Mouse (Mus musculus) intestine, embryonic 14.5 days (tissue): Measurements from ENCODE around the gene Olfr935. TPM values are rescaled to one million over a fixed set of nuclear protein-coding genes. Genes with fewer than 3 reads are reported as not detected.

Experiments
- ATAC-seq: fragments of 200-750 bp; cut with Nextera tagmentation; replicated peaks from 2 replicates; pipeline ENCODE4 v1.8.0; 2017; ENCODE audit warnings: low read depth, moderate number of reproducible peaks, moderate TSS enrichment, moderate library complexity; ENCODE audit not compliant: low FRiP score, low TSS enrichment
- DNase-seq: peaks from one replicate; pipeline ENCODE4 v3.0.0-alpha.2; 2018; ENCODE audit warnings: low spot score
- H3K27ac ChIP-seq: fragments of 300-500 bp; sonication (generic); 2 replicates; pipeline ENCODE4 v1.5.1; 2014; ENCODE audit warnings: low read depth, mild to moderate bottlenecking, control low read depth
- H3K27me3 ChIP-seq: fragments of 300-500 bp; sonication (generic); replicated peaks from 2 replicates; pipeline ENCODE4 v1.6.1; 2014; ENCODE audit warnings: low read length, control low read depth; ENCODE audit not compliant: control insufficient read depth, insufficient read depth
- H3K36me3 ChIP-seq: fragments of 300-500 bp; sonication (generic); 2 replicates; pipeline ENCODE4 v1.6.1; 2014; ENCODE audit warnings: low read length, control low read depth; ENCODE audit not compliant: control insufficient read depth, insufficient read depth
- H3K4me1 ChIP-seq: fragments of 300-500 bp; sonication (generic); replicated peaks from 2 replicates; pipeline ENCODE4 v1.6.1; 2014; ENCODE audit warnings: low read length, control low read depth, mixed read lengths; ENCODE audit not compliant: control insufficient read depth, insufficient read depth
- H3K4me2 ChIP-seq: fragments of 300-500 bp; sonication (generic); 2 replicates; pipeline ENCODE4 v1.6.1; 2014; ENCODE audit warnings: low read length
- H3K4me3 ChIP-seq: fragments of 300-500 bp; sonication (generic); 2 replicates; pipeline ENCODE4 v1.5.1; 2014; ENCODE audit warnings: low read depth, low read length, control low read depth, mixed read lengths
- H3K9ac ChIP-seq: fragments of 300-500 bp; sonication (generic); 2 replicates; pipeline ENCODE4 v1.6.1; 2014; ENCODE audit warnings: mild to moderate bottlenecking, low read length
- H3K9me3 ChIP-seq: fragments of 300-500 bp; sonication (generic); 2 replicates; pipeline ENCODE4 v1.6.1; 2016; ENCODE audit warnings: low read length, control low read depth; ENCODE audit not compliant: control insufficient read depth
- WGBS: fragments of 180-500 bp; shearing (Covaris S2); extraction: QIAGEN DNeasy Blood & Tissue Kit; methylation state at CpG from one replicate; pipeline ENCODE4 v1.1.7; 2014; 5-methylcytosine and 5-hydroxymethylcytosine counted together
- microRNA-seq: library from miRNA; unstranded; fragments of <30 nt; microRNA quantifications from one replicate; pipeline ENCODE4, GENCODE M21; 2016
- polyA plus RNA-seq: library from polyadenylated mRNA; unstranded; fragments of >200 nt; fragmentation: Nextera tagmentation; extraction: Ambion mirVana; gene quantifications from 2 replicates; pipeline ENCODE4 v1.2.1, GENCODE M21; 2014

The Olfr935 gene
- not detected in 2 replicates for polyA plus RNA-seq

- WGBS, result 73% methylated on average over 2 of the region's 2 CpGs
Observed at GRCm38 (mm10) chr9:38999583-38999982, at the start of gene Olfr935. Gene Olfr935 (minus strand): TSS chr9:38999683.

GRCm38 (mm10) chr9:39023277-39023676 is 23.8 kb upstream of the Olfr935 start, which contains the start of gene Olfr146:
Gene Olfr146 (minus strand): TSS chr9:39023377.
- H3K27ac ChIP-seq, result no peak within 1 kb of the TSS
- DNase-seq (no peak), ATAC-seq (no peak)
- H3K4me3 ChIP-seq, result no peak within 1 kb of the TSS
- H3K9me3 ChIP-seq, result no peaks in the 10 kb centered on the region
- H3K9ac ChIP-seq, result no peak within 1 kb of the TSS
- H3K4me1 ChIP-seq, result no peaks in the 10 kb centered on the region
- no peaks in the 10 kb centered on the region for H3K27me3 ChIP-seq
- no peaks in the 10 kb centered on the region for H3K36me3 ChIP-seq
- no peak within 1 kb of the TSS for H3K4me2 ChIP-seq
- 85% methylated on average over 1 of the region's 1 CpGs for WGBS

More at GRCm38 (mm10) chr9:38999583-38999982, at the start of gene Olfr935:
- H3K27ac ChIP-seq, result no peak within 1 kb of the TSS
- H3K9ac ChIP-seq, result no peak within 1 kb of the TSS
- no peaks in the 10 kb centered on the region for H3K4me1 ChIP-seq
- no peaks in the 10 kb centered on the region for H3K36me3 ChIP-seq
- H3K27me3 ChIP-seq, result no peaks in the 10 kb centered on the region
- no peak within 1 kb of the TSS for H3K4me3 ChIP-seq
- ATAC-seq, result no peak
- no peak for DNase-seq
- H3K9me3 ChIP-seq, result no peaks in the 10 kb centered on the region
- H3K4me2 ChIP-seq, result no peak within 1 kb of the TSS

- Histone ChIP-seq H3K4me1 (no peaks in the 10 kb centered on the region), H3K36me3 (no peaks in the 10 kb centered on the region), H3K9ac (no peak within 1 kb of the TSS), H3K4me3 (no peak within 1 kb of the TSS), H3K9me3 (no peaks in the 10 kb centered on the region), H3K4me2 (no peak within 1 kb of the TSS), H3K27me3 (no peaks in the 10 kb centered on the region), H3K27ac (no peak within 1 kb of the TSS)
- DNase-seq (no peak), ATAC-seq (no peak)
- 97% methylated on average over 2 of the region's 2 CpGs for WGBS
Observed at GRCm38 (mm10) chr9:38988215-38988614, 11.3 kb downstream of the Olfr935 start, which contains the start of gene Olfr934. Gene Olfr934 (minus strand): TSS chr9:38988315.

- Histone ChIP-seq H3K27me3 (no peaks in the 10 kb centered on the region), H3K9ac (no peak within 1 kb of the TSS), H3K4me1 (no peaks in the 10 kb centered on the region), H3K9me3 (no peaks in the 10 kb centered on the region), H3K4me3 (no peak within 1 kb of the TSS), H3K36me3 (no peaks in the 10 kb centered on the region), H3K27ac (no peak within 1 kb of the TSS), H3K4me2 (no peak within 1 kb of the TSS)
- WGBS, result 81% methylated on average over 4 of the region's 4 CpGs
- DNase-seq (no peak), ATAC-seq (no peak)
Observed at GRCm38 (mm10) chr9:38972013-38972412, 27.5 kb downstream of the Olfr935 start, which contains the start of gene Olfr933. Gene Olfr933 (plus strand): TSS chr9:38972313.

GRCm38 (mm10) chr9:38954124-38954416 is 45.4 kb downstream of the Olfr935 start:
- Histone ChIP-seq H3K27me3 (no peaks in the 10 kb centered on the region), H3K9ac (no peak overlapping the region), H3K36me3 (no peaks in the 10 kb centered on the region), H3K27ac (no peak overlapping the region), H3K4me2 (no peak overlapping the region), H3K4me3 (no peak overlapping the region), H3K9me3 (no peaks in the 10 kb centered on the region), H3K4me1 (no peaks in the 10 kb centered on the region)
- DNase-seq, result no peak
- no peak for ATAC-seq
- 74% methylated on average over 4 of the region's 4 CpGs for WGBS

GRCm38 (mm10) chr9:38953401-38954123 is 45.9 kb downstream of the Olfr935 start:
- H3K36me3 ChIP-seq, result no peaks in the 10 kb centered on the region
- ATAC-seq (no peak), DNase-seq (no peak)
- H3K27ac ChIP-seq, result no peak overlapping the region
- no peaks in the 10 kb centered on the region for H3K9me3 ChIP-seq
- H3K4me3 ChIP-seq, result no peak overlapping the region
- H3K4me1 ChIP-seq, result no peaks in the 10 kb centered on the region
- no peak overlapping the region for H3K9ac ChIP-seq
- 45% methylated on average over 7 of the region's 7 CpGs for WGBS
- no peaks in the 10 kb centered on the region for H3K27me3 ChIP-seq
- no peak overlapping the region for H3K4me2 ChIP-seq

Small RNA genes lying within 50 kb of the gene (microRNA-seq; reads per million reads assigned to microRNA genes)
- gene Gm25529, result not detected

Other genes with a start within 250 kb of the Olfr935 start
- gene Olfr920, start 247.4 kb downstream of the Olfr935 start, polyA plus RNA-seq, result 0.05 TPM in 2 replicates
- not detected in 2 replicates for gene Olfr921, start 226.6 kb downstream of the Olfr935 start, polyA plus RNA-seq
- gene Olfr922, start 185.1 kb downstream of the Olfr935 start, polyA plus RNA-seq, result not detected in 2 replicates
- not detected in 2 replicates for gene Olfr923, start 173.1 kb downstream of the Olfr935 start, polyA plus RNA-seq
- gene Olfr924, start 155.2 kb downstream of the Olfr935 start, polyA plus RNA-seq, result not detected in 2 replicates
- not detected in 2 replicates for gene Olfr26, start 144.6 kb downstream of the Olfr935 start, polyA plus RNA-seq
- gene Olfr926, start 122.6 kb downstream of the Olfr935 start, polyA plus RNA-seq, result not detected in 2 replicates
- gene Olfr930, start 69.9 kb downstream of the Olfr935 start, polyA plus RNA-seq, result not detected in 2 replicates
- not detected in 2 replicates for gene Olfr933, start 27.4 kb downstream of the Olfr935 start, polyA plus RNA-seq
- not detected in 2 replicates for gene Olfr934, start 11.4 kb downstream of the Olfr935 start, polyA plus RNA-seq
- gene Olfr146, start 23.7 kb upstream of the Olfr935 start, polyA plus RNA-seq, result not detected in 2 replicates
- not detected in 2 replicates for gene Olfr937, start 65.3 kb upstream of the Olfr935 start, polyA plus RNA-seq
- gene Olfr938, start 79.2 kb upstream of the Olfr935 start, polyA plus RNA-seq, result not detected in 2 replicates
- gene Olfr27, start 128.4 kb upstream of the Olfr935 start, polyA plus RNA-seq, result not detected in 2 replicates
- not detected in 2 replicates for gene Olfr943, start 166.6 kb upstream of the Olfr935 start, polyA plus RNA-seq
- gene Olfr944, start 202.2 kb upstream of the Olfr935 start, polyA plus RNA-seq, result not detected in 2 replicates